Mouse (Mus musculus) megakaryocyte, embryonic 14.5 days (primary cell): ENCODE measurements at regions not wholly inside any gene's neighbourhood (a gene's known extent, or its start where the extent isn't known, plus 50 kb on each side); places are given as distances from the start of the nearest gene placed in this dataset.

Experiments
- H3K27me3 ChIP-seq: replicated peaks from 2 replicates; pipeline ENCODE3; 2012; ENCODE audit warnings: inconsistent platforms
- H3K36me3 ChIP-seq: replicated peaks from 2 replicates; pipeline ENCODE3; 2012; ENCODE audit warnings: low read length, inconsistent platforms, mixed read lengths
- H3K4me1 ChIP-seq: 2 replicates; pipeline ENCODE4 v1.6.1; 2012; ENCODE audit warnings: inconsistent platforms
- H3K4me3 ChIP-seq: replicated peaks from 2 replicates; pipeline ENCODE3; 2012; ENCODE audit warnings: moderate library complexity, mild to moderate bottlenecking, inconsistent platforms
- H3K9me3 ChIP-seq: 2 replicates; pipeline ENCODE4 v1.6.1; 2012; ENCODE audit warnings: inconsistent platforms
- FLI1 ChIP-seq: IDR thresholded peaks from 2 replicates; pipeline ENCODE4 v1.6.1; 2012; ENCODE audit warnings: low read length, inconsistent platforms, mixed read lengths
- GATA1 ChIP-seq: IDR thresholded peaks from 3 replicates; pipeline ENCODE4 v1.6.1; 2012; ENCODE audit warnings: mixed read lengths, low read length, inconsistent platforms, borderline replicate concordance

DNA sequence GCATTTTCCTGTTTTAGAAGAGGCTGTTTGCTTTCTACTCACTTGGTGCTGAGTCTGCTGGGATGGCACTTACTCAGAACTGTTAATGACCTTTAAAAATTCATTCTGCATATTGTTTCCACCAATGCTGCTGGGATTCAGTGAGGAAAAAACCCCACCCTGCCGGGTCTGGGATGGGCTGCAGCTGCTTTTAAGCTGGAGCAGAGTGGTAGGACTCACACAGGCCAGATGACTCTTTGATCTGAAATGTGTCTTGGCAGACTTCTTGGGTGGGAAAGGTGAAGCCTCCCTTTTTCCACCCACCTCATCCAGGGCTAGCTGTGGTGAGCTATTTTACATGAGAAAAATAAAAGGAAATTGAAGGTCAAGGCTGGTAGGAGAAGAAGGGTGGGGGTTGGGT lies 56.4 kb upstream of the Ddhd1 start:
- no peaks in the 10 kb centered on the region for H3K36me3 ChIP-seq
- no peaks in the 10 kb centered on the region for H3K4me1 ChIP-seq
- no peaks in the 10 kb centered on the region for H3K9me3 ChIP-seq
- no peaks in the 10 kb centered on the region for H3K27me3 ChIP-seq
- no peak for TF ChIP-seq GATA1
- no peak for TF ChIP-seq FLI1
- H3K4me3 ChIP-seq, result no peak overlapping the region

DNA sequence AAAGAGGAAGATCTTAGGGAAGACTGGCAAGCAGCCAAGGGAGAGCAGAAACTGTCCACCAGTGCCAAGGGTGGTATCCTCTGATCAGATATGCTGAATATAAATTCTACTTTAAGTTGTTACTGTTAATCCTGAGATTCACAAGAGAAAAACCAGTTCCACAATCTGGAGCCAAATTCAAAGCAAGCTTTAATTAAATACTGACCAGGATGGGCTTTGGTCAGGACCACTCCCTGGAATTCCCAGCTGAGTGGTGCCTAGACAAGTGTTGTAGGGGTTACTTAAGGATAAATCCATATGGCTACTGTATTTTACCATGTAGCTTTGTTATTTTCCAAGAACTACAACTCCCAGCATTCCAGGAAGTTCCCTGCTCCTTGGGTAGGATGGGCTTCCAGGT lies 56.8 kb upstream of the Ddhd1 start:
- no peaks in the 10 kb centered on the region for H3K4me1 ChIP-seq
- no peaks in the 10 kb centered on the region for H3K36me3 ChIP-seq
- TF ChIP-seq GATA1 (no peak), FLI1 (no peak)

GRCm38 (mm10) chr14:45716100-45716499 lies 58.2 kb upstream of the Ddhd1 start:
- Histone ChIP-seq H3K9me3 (no peaks in the 10 kb centered on the region), H3K36me3 (no peaks in the 10 kb centered on the region), H3K4me1 (no peaks in the 10 kb centered on the region), H3K27me3 (no peaks in the 10 kb centered on the region), H3K4me3 (no peak overlapping the region)
- TF ChIP-seq FLI1, result no peak
- TF ChIP-seq GATA1, result no peak

More for the DNA sequence above, 56.8 kb upstream of the Ddhd1 start:
- Histone ChIP-seq H3K9me3 (no peaks in the 10 kb centered on the region), H3K4me3 (no peak overlapping the region), H3K27me3 (no peaks in the 10 kb centered on the region)

- TF ChIP-seq FLI1, result no peak
- Histone ChIP-seq H3K9me3 (peaks cover 9% of the 10 kb centered on the region; the same call in 1 of the 2 replicates), H3K4me3 (no peak overlapping the region), H3K4me1 (no peaks in the 10 kb centered on the region), H3K27me3 (no peaks in the 10 kb centered on the region), H3K36me3 (no peaks in the 10 kb centered on the region)
Measured at GRCm38 (mm10) chr14:45722887-45723286, 64.9 kb upstream of the Ddhd1 start.

DNA sequence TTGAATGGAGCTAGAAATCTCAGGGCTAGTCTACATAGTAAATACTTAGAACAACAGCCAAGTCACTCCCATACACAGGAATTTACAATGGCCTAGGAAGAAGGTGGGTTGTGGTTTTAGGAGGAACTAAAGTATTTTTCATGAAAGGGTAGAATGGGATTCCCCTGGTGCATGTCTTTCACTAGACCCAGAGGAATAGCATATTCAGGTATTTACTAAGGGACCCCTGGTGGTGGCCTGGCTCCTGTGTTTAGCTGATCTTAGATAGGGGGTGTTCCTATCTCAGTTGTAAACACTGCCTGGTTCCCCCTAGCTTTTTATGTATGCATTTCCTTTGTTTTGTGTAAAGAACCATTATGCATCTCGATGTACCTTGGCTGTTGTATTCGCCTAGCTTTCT lies 66.4 kb upstream of the Ddhd1 start:
- H3K36me3 ChIP-seq, result no peaks in the 10 kb centered on the region
- H3K4me1 ChIP-seq, result no peaks in the 10 kb centered on the region
- H3K27me3 ChIP-seq, result no peaks in the 10 kb centered on the region
- H3K4me3 ChIP-seq, result no peak overlapping the region
- H3K9me3 ChIP-seq, result peaks cover 9% of the 10 kb centered on the region; the same call in 1 of the 2 replicates
- TF ChIP-seq GATA1, result no peak
- TF ChIP-seq FLI1, result no peak

GRCm38 (mm10) chr14:45734530-45735410 lies 76.8 kb upstream of the Ddhd1 start:
- no peaks in the 10 kb centered on the region for H3K4me1 ChIP-seq
- no peak overlapping the region for H3K4me3 ChIP-seq
- no peaks in the 10 kb centered on the region for H3K36me3 ChIP-seq
- no peak for TF ChIP-seq GATA1
- no peak for TF ChIP-seq FLI1
- no peaks in the 10 kb centered on the region for H3K27me3 ChIP-seq
- peaks cover 3% of the 10 kb centered on the region; the same call in 1 of the 2 replicates for H3K9me3 ChIP-seq

- Histone ChIP-seq H3K27me3 (no peaks in the 10 kb centered on the region), H3K9me3 (peaks cover 3% of the 10 kb centered on the region; the same call in 1 of the 2 replicates), H3K4me3 (no peak overlapping the region), H3K36me3 (no peaks in the 10 kb centered on the region), H3K4me1 (no peaks in the 10 kb centered on the region)
- TF ChIP-seq FLI1 (no peak), GATA1 (no peak)
Measured at GRCm38 (mm10) chr14:45737966-45738365, 80.0 kb upstream of the Ddhd1 start.

GRCm38 (mm10) chr14:45739638-45740037 lies 81.7 kb upstream of the Ddhd1 start:
- Histone ChIP-seq H3K9me3 (peaks cover 3% of the 10 kb centered on the region; the same call in 1 of the 2 replicates), H3K36me3 (no peaks in the 10 kb centered on the region), H3K4me3 (no peak overlapping the region), H3K4me1 (no peaks in the 10 kb centered on the region), H3K27me3 (no peaks in the 10 kb centered on the region)
- TF ChIP-seq GATA1 (no peak), FLI1 (no peak)

GRCm38 (mm10) chr14:45740662-45741061 lies 82.7 kb upstream of the Ddhd1 start:
- Histone ChIP-seq H3K36me3 (no peaks in the 10 kb centered on the region), H3K27me3 (no peaks in the 10 kb centered on the region), H3K4me1 (no peaks in the 10 kb centered on the region), H3K9me3 (peaks cover 3% of the 10 kb centered on the region; the same call in 1 of the 2 replicates), H3K4me3 (no peak overlapping the region)
- TF ChIP-seq FLI1, result no peak
- no peak for TF ChIP-seq GATA1

DNA sequence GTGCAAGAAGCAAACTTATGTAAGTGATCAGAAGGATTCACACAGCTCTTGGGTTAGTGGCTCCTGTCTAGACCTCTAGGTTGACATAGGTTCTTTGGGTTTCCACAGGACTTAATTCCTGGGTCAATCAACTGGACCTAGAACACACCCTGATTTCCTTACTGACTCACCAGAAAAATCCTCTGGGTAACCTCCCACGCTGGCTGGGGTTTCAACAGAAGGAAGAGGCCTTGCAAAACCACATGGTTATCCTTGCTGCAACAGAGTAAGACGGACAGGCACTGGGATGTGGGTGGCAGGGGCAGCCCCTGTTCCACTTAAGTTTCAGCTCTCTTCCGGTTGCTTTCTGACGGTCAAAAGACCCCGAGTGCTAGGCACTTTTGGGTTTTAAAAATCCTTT lies 88.2 kb upstream of the Ddhd1 start:
- Histone ChIP-seq H3K36me3 (no peaks in the 10 kb centered on the region), H3K9me3 (no peaks in the 10 kb centered on the region), H3K27me3 (no peaks in the 10 kb centered on the region), H3K4me3 (no peak overlapping the region), H3K4me1 (no peaks in the 10 kb centered on the region)
- TF ChIP-seq GATA1 (no peak), FLI1 (no peak)
